Mouse (Mus musculus) left cerebral cortex, adult 18-20 months (tissue): ENCODE results near the gene Atp2b4. TPM values are rescaled to one million over a fixed set of nuclear protein-coding genes. Genes with fewer than 3 reads are reported as not detected.

Experiments
- DNase-seq, 2 experiments: peaks; one replicate each; pipeline ENCODE4 v3.0.0; 2021 to 2022; ENCODE audit warnings: low spot score in 2 of 2, mixed read lengths in 1 of 2
- total RNA-seq, 2 experiments: library from RNA; stranded (reverse); gene quantifications; 2 replicates each; pipeline ENCODE4 v1.2.3; 2021

Gene Atp2b4
- total RNA-seq, 2 experiments from 2014 or later: 221 to 267 TPM

DNA sequence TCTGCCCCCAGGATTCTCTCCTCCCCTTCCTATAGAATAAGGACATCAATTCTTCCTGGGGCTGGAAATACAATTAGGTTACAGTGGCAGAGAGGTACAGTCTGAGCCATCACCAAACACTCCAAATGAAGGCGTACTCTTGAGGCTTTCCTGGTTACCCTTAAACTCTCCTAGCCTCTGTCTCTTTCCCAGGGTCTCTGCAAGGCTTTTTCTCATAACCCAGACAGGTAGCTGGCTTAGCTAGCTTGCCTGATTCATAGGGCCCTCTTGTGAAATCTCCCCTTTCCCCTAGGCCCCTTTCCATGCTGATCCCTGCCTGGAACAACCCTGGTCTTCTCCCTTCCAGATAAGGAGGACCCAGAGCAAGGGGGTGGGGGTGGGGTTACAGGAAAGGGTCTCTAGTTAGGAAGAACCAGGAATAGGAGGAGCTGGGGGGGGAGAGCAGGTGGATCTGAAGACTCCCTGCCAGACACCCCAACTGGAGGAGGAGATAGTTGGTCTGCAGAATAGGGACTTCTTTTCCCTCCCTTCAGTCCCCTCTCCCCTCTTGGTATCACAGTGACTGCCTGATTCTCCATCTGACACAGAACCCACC lies 1.9 kb downstream of the Atp2b4 start:
- no peak for DNase-seq

DNA sequence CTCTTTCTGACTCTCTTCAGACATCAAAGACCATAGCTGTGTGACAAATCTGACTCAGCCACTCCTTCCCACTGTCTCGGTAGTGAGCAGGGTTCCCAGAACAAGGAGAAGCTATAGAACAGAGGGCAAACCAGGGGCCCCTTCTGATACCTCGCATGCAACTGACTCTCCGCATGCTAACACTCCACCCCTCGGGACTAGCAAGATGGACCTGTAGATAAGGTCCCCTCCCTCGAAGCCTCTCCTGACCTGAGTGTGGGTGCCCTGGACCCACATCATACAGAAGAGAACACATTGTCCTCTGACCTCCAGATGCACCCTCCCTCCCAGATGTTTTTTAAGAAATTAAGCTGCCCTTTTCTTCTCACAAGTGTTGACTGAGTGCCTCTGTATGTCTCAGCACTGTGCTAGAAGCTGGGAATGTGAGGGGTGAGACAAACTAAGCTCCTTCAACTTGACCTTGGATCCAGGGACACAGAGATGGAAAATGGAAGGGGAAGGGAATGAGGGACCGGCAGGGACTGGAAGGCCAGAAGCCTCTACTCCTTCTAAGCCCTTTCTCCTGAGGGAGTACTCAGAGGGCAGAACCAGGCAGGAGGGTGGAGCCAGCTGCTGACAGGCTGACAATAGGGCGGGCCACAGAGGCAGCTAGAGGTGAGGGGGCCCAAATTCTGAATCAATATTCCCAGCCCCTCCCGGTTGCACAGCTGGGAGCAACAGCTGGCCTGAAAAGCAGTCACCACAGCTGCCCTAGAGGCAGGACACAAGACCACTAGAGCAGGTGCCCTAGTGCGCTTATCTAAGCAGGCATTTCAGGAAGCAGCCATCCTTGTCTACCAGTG lies 2.6 kb downstream of the Atp2b4 start:
- DNase-seq: no peak

DNA sequence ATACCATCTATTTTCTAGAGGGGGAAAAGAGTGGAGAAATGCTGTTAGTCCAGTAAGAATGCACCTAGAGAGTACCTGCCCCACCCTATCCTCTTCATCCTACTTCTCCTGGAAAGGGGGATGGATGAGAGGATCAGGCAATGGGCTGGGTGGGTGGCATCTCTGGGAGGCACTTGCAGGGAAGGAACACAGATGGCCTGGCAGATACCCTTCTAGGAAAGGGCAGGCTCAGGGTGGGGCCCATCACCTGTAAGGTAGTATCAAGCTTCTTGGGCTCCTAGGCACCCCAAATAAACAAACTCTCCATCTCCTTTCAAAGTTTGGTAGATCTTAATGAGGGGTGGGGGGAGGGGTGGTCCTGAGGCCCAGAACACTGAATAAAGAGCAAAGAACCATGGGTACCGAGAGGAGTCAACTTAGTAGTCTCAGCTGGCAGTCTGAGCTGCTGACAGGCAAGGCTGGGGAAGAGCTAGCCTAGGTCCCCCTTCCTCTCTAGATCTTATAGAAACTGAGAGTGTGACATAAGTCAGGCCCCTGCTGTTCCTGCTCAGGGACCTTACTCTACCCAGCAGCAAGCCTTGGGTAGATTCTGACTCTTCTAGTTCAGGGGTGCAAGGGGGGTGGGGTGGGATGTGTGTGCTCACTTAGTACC lies 3.4 kb downstream of the Atp2b4 start:
- DNase-seq: no peak

DNA sequence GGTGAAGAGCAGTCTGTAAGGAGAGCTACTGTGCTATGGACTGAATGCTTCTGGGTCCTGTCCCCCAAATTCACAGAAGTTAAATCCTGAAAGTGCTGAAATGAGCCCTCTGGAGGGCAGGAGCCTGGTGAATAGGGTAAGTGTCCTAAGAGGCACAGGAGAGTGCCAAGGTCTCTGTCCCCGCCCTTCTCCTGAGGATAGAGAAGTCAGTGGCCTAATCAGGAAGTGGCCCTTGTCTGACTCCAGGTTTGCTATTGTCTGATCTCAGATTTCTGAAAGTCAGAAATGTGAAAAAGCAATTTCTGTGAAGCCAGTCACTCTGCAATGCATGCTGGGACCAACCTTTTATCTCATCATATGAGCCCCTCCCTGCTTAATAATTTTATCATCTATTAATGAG lies 7.2 kb downstream of the Atp2b4 start:
- no peak for DNase-seq

DNA sequence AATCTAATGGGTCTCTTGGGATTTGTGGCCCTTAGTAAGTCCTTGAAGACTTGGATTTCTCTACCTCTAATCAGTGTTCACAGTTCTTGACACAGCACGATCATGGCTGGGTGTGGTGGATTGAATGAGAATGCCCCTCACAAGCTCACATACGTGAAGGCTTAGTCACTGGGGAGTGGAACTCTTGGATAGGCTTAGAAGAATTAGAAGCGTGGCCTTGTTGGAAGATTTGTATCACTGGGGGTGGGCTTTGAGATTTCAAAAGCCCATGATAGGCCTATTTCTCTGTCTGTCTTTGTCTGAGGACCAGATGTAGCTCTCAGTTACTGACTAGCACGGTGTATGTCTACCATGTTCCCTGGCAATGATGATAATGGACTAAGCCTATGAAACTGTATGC lies 10.8 kb downstream of the Atp2b4 start:
- DNase-seq: no peak

DNA sequence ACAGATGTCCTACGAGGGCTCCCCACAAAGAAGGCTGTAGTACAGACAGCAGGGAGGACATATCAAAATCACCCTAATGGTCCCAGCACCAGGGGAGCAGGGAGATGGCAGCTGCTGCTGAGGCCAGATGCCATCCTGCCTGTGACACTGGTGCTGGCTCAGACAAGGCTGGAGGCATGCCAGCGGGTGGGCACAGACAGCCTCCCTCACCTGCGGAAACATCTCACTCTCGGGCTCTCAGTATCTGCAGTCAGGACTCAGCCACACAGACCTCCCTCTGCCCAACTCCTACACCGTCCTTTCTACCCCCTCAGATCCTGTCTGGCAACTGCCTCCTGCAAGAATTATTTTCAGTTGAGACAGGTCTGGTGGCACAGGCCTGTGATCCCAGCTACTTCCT lies 12.0 kb downstream of the Atp2b4 start:
- peak; percentile 34 to 36 for DNase-seq

DNA sequence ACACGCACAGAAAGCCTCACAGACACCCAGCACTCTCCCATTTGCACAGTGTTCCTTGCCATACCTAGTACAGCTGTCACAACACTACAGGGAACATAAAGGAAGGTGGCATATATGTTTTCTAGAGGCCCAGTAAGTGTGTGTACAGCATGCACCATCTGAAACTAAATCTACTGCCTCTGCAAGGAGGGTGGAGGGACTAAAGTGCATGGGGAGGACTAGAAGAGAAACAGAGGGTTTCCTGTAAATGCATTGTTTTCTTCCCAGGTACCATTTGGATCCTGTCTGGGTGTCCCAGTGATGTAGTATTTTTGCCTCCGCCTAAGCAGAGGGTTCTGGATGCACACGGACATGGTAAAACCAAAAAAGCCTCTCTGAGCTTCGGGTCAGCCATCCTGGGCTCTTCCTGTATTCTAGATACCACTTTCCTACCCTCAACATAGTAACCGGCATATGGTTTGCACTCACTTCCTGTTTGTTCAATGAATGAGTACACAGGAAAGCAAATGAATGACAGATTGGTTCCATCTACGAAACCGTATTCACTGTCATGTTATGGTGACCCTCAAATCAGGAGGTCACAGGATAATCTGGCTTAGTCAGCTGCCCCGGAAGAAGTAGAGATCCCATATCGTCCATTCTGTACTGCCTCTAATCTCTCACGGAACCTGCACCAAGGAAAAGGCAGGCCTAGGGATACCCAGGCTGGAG lies 13.2 kb downstream of the Atp2b4 start:
- no peak for DNase-seq

DNA sequence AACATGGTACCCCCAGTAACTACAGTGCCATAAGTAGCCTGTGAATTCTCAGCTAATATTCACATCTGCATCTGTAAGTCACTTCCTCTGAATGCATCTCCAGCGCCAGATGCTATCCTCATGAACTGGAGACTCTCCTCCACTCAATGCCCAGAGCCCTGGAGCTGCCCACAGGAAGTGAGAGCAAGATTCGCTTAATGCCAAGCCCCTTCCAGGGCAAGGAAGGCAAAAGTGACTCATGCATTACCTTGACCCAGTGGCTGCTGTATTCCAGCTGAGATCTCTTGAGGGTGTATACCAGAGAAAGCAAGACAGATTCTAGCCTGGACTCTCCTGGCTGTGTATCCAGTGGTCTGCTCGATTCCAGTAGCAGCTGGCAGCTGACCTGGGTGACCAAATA lies 16.2 kb downstream of the Atp2b4 start:
- no peak for DNase-seq

DNA sequence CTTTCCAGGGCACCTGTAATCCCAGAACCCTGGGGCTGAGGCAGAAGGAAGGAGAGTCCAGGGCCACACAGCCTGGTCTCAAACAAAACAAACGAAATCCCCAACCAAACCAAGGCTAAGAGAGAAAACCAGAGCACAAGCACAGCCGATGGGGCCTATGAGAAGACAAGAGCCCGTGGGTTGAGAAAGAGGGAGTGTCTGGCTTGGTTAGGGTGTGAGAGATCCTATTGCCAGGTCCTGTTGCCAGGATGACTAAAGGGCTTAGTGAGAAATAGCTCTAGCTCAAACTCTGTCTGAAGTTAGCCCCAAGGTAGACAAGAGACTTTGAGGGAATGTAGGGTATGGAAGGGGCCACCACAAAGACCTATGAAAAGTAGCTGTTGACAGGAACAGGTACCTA lies 19.3 kb downstream of the Atp2b4 start:
- DNase-seq: no peak

DNA sequence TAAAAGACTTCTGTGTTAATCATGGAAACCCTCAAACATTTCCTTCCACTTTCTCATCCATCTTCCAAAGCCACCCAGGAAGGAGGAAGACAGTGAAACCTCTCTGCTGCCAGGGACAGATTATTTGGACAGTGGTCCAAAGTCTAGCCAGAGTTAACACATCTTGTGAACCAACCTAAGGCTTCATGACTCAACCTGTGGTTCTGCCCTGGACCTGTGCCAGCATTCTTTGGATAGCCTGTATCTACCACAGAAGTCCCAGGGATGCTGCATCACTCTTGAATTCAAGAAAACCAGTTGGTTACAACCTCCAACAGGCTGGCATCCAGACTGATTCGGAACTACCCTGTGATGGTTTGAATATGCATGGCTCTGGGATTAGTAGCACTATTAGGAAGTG lies 21.8 kb downstream of the Atp2b4 start:
- no peak for DNase-seq

DNA sequence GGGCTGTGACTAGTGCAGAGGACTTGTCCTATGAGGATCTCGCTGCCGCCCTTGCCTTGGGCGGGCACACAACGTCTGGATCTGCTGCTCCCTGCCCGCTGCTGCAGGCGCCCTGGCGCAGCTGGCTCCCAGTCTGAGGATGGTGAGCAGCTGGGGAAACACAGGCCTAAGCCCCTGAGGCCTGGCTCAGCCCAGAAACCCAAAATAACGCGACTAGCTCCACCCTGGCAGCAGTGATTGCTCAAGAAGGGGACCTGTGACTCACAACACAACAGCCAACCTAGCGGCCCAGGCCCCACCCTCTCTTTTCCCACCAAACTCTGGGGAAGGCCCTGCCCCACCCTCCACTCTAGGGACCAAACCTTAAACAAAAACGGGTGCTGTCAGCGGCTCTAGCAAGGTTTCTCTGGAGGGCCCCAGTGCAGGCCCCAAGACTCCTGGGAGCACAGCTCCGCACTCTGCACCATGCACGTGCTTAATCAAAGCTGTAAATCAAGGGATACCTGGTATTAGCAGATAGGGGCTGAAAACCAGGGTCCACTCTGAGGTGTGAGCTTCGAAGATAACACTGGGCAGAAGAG lies 23.1 kb downstream of the Atp2b4 start:
- DNase-seq: no peak

DNA sequence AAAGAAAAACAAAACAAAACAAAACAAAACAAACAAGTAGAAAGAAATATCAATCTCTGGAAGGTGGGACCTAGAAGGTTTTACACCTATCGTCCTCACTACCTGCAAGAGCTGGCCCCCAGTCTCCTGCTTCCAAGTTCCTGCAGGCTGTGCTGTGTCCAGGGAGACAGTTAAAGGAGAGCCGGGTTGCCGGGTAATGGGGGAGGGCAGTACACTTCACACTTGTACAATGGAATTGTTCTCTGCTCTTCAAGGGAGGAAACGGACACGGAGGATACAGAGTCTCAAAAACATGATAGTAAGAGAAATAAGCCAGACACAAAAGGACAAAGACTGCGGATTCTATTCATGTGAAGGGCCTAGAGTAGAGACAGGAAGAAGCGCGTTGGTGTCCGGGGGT lies 28.3 kb downstream of the Atp2b4 start:
- DNase-seq: no peak

DNA sequence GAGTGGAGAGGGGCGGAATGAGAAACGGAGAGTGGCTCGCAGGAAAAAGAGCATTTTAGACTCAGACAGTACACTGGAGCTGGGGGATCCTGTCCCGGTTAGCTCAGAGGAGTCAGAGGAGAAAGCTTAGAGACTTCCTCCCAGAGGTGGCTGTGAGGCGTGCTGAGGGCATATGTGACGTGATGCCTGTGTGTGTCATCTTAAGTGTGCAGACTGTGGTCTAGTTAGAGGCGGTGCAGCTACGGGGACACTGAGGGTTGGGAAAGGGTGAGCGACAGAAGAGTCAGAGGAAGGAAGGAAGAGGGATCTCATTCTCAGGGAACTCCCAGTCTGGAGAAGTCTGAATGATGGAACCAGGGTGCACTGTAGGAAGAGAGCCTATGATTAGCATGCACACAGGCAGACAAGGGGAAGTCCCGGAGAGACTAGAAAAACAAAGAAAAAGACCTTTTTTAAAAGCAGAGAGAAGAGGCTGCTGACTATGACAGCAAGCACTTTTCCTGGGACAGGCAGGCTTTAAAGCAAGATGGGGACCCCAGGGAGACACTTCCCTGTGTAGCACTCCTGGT lies 28.9 kb downstream of the Atp2b4 start:
- no peak for DNase-seq

DNA sequence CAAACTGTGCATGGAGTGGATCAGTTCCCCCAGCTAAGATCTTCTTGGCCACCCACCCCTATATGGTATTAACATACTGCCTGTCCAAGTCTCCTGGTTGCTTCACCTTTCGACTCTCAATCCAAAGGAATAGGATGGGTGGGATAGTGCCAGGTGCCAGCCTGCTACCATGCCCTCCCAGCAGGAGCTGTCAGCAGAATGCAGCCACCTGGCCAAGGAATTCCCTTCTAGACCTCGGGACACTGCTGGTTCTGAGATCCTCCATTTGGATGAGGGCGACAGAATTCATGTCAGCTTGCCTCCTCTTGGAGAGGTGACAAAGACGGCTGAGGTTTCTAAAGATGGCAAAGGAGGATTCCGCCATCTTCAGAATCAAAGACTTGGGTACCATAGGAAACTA lies 32.8 kb downstream of the Atp2b4 start:
- DNase-seq: no peak

DNA sequence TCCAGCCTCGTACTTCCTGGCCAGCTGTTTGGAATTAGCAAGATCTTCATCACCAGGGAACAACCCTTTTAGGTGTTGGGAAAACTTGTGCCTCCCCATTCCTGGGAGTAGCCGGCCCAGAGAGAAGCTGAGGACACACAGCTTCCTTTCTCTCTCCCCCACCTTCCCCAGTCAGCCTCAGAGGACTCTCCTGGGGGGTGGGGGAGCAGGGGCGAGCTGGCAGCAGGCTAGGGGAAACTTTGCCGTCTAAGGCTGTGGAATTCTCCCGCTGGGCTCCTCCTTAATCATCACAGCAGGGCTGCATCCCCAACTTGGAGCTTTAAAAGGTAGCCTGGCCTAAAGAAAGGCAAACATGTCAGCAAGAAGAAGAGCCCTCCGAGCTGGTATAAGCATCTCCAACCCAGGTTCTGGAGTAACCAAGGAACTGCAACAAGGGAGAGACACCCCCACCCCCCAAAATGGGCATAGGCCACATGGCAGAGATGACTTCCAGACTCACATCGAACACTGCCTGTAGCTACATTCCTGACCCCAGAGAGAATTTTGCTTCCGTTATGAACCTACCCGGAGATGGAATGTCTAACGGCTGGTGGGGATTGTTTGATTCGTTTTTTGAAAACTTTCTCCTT lies 33.8 kb downstream of the Atp2b4 start:
- DNase-seq: no peak

DNA sequence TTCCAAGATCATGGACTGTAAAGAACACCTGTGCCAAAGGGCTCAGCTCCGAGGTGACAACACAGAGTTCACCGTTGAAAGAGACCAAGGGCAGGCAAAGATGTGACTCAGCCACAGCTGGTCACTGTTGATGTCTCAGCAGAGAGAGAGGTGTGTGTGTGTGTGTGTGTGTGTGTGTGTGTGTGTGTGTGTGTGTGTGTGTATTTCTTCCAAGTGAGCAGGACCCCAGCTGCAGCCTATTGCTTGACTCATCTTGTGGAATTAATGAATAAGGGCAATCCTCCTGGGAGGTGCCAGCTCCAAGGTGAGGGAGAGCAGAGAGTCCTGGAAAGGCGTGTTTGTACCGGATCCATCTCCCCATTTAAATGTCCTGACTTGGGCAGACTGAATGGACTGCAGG lies 35.5 kb downstream of the Atp2b4 start:
- no peak for DNase-seq

DNA sequence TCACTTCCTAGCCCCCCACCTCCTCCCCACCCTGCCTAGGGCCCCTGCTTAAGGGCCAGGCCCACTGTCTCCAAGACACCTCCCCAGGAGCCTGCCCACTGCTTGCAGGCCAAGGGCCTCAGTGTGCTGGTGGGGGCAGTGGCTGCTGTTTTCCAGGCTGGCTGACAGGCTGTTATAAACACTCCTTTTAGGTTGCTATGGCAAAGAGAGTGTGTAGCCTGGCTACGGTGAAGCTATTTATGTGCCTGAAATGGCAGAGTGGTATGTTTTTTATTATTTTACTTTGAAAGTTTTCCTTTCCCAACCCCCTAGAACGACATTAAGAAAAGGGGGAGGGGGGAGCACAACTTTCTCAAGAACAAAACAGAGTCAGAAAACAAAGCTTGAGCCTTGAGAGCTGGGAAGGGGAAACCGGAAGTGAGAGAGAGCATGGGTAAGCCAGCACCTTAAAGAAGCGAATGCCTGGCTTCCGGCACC lies 37.9 kb downstream of the Atp2b4 start:
- DNase-seq: peak in 1 of 2 experiments; percentile 27

DNA sequence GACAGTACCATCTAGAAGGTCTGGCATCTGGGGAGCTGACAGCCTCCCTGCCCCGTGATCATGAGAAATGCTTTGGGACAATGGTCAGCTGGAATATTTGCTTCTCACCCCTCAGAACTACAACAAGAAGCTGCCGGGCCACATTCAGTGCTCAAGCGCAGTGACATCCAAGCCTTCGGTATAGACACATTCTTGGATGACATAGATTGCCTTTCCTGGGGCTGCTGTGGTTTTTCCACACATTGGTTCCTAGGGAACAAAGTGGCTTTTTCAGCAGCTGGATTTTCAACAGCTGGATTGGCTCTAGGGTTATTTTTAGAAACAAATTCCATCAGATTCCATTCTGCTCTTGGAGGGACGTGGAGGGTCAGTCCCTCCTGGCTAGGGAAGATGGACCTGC lies 39.6 kb downstream of the Atp2b4 start:
- DNase-seq: no peak

DNA sequence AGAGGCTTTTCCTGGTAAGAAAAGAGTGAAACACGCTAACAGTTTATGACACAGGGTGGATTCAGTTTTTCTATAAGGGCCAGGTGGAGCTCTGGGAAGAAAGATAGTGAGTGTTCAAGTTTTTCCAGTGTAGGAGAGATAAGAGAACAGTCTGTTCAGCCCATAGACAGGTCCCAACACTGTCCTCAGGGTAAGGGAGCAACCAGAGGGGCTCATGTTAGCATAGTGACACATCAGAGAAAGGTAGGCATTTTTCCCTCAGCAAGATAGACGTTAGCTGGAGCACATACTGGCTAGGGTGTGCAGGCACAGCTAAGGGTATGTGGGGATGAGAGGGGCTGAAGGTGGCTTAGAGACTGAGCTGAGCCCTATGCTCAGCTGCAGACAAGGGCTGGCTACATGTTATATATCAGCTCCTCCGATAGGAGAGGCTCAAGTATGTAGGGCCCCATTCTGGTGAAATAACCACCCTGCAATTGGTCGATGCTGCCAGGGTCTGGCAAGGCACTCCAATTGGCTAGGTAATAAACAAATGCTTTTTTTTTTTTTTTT lies 46.4 kb downstream of the Atp2b4 start:
- DNase-seq: no peak

DNA sequence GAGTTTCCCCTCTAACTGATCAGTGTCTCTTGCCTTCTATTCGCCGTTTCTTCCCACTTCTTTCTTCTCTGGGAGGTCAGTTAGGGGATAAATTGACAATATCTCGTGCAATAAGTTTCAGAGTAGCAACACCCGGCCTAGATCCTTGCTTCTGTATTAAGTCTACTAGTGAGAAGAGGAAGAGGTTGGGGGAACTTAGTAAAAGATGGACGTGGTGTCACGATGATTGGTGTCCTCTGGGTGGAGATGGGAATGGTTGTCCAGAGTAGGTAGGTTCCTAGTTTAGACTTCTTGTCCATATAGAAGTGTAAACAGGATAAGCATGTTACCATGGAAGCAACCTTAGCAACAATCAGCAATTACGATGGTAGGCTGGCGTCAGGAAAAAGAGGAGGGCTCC lies 47.5 kb downstream of the Atp2b4 start:
- no peak for DNase-seq
